Mouse (Mus musculus) liver, embryonic 14.5 days (tissue): ENCODE data around the gene Sowaha. TPM values are rescaled to one million over a fixed set of nuclear protein-coding genes. Genes with fewer than 3 reads are reported as not detected.
A peak's percentile ranks its signal among the peaks of the same experiment; 100 is the strongest.

Source experiments
- ATAC-seq: fragments of 200-750 bp; cut with Nextera tagmentation; 2 replicates; pipeline ENCODE4 v1.8.0; 2017; ENCODE audit warnings: moderate number of reproducible peaks, mild to moderate bottlenecking, moderate library complexity; ENCODE audit not compliant: insufficient read depth
- DNase-seq, 3 experiments: peaks; one replicate each; pipeline ENCODE4 v3.0.0-alpha.2; 2012 to 2013; ENCODE audit warnings: low read depth in 3 of 3, low spot score in 3 of 3
- H3K27ac ChIP-seq: fragments of 300-500 bp; sonication (generic); 2 replicates; pipeline ENCODE4 v1.5.1; 2014; ENCODE audit warnings: moderate library complexity, mild to moderate bottlenecking, control low read depth, inconsistent platforms
- H3K27me3 ChIP-seq: fragments of 300-500 bp; sonication (generic); 2 replicates; pipeline ENCODE4 v1.6.1; 2014; ENCODE audit warnings: mild to moderate bottlenecking, low read length, moderate library complexity; ENCODE audit not compliant: control insufficient read depth, insufficient read depth
- H3K36me3 ChIP-seq: fragments of 300-500 bp; sonication (generic); replicated peaks from 2 replicates; pipeline ENCODE4 v1.6.1; 2014; ENCODE audit warnings: low read depth; ENCODE audit not compliant: control insufficient read depth, insufficient read depth
- H3K4me1 ChIP-seq, 2 experiments: fragments of 200-500 bp in 1 of 2; fragments of 300-500 bp in 1 of 2; sonication (generic) in 1 of 2; replicated peaks; 2 replicates each; pipeline ENCODE4 v1.6.1; 2012 to 2014; ENCODE audit warnings: antibody characterized with exemption in 1 of 2, inconsistent platforms in 1 of 2, low read length in 1 of 2; ENCODE audit not compliant: control insufficient read depth in 2 of 2, insufficient read depth in 2 of 2
- H3K4me2 ChIP-seq: fragments of 300-500 bp; sonication (generic); 2 replicates; pipeline ENCODE4 v1.6.1; 2014; ENCODE audit warnings: low read depth, mild to moderate bottlenecking, control low read depth, moderate library complexity
- H3K4me3 ChIP-seq, 2 experiments: fragments of 200-500 bp in 1 of 2; fragments of 300-500 bp in 1 of 2; sonication (generic) in 1 of 2; 2 replicates each; pipeline ENCODE4 v1.5.1; 2012 to 2014; ENCODE audit warnings: low read depth in 2 of 2, low read length in 2 of 2, mild to moderate bottlenecking in 2 of 2, control low read depth in 1 of 2, inconsistent platforms in 1 of 2, moderate library complexity in 1 of 2; ENCODE audit not compliant: insufficient read depth in 1 of 2
- H3K9ac ChIP-seq: fragments of 300-500 bp; sonication (generic); replicated peaks from 2 replicates; pipeline ENCODE4 v1.6.1; 2014; ENCODE audit warnings: mild to moderate bottlenecking, control low read depth, moderate library complexity
- H3K9me3 ChIP-seq: fragments of 300-500 bp; sonication (generic); 2 replicates; pipeline ENCODE4 v1.6.1; 2016; ENCODE audit warnings: low read length, mixed read lengths; ENCODE audit not compliant: control insufficient read depth
- CTCF ChIP-seq: IDR thresholded peaks from 2 replicates; pipeline ENCODE4 v1.5.1; 2016; ENCODE audit warnings: antibody characterized with exemption, low read depth, control low read depth
- EP300 ChIP-seq: IDR thresholded peaks from 2 replicates; pipeline ENCODE4 v1.6.1; 2016; ENCODE audit warnings: antibody characterized with exemption, low read depth
- WGBS: fragments of 180-500 bp; shearing (Covaris S2); extraction: QIAGEN DNeasy Blood & Tissue Kit; methylation state at CpG from one replicate; pipeline ENCODE4 v1.1.7; 2014; ENCODE audit not compliant: insufficient replicate concordance; 5-methylcytosine and 5-hydroxymethylcytosine counted together
- polyA plus RNA-seq, 2 experiments: library from polyadenylated mRNA; depleted of rRNA in 1 of 2; stranded (reverse) in 1 of 2; unstranded in 1 of 2; fragments of >200 nt; fragmentation: Nextera tagmentation in 1 of 2; extraction: Ambion mirVana in 1 of 2; gene quantifications; 2 replicates each; pipeline versions ENCODE4 v1.2.1 to v1.2.3; 2012 to 2014

Sowaha gene
- polyA plus RNA-seq, 2 experiments, result 13.1 to 15.4 TPM

DNA sequence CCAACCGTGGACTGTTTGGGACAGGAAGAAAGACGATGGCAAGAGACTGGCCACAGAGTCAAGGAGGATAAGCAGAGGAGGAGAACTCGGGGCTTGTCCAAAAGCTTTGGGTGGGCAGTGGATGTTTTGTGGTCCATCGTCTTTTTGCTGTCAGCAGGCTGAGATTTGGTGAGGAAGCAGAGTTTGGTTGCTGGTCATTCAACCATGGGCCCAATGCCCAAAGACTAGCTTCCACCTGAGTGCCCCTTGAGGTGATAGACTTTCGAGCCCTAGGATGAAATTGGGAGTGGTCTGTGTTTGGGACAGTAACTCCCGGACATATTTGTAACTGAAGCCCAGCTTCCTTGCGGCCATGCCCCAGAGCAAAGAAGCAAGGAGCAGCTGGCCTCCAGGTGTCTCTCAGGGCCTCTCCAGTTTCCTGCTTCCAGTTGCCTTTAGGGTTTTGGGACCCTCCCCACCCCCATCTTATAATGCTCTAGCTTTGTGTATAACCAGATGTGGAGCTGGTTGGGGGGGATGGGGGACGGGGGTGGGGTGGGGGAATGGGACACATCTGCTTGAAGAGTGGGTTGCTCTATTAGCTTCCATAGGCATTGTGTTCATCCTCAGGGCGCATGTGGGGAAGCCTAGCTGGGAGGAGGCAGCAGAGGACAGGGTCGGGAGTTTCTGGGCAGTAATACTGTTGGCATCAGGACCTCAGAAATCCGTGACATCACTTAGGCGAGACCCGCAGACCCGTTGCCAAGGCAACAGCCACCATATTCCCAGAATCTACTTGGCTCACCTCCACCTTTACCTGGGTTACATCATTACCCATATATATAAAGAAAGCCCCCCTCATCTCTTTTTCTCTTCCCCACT, 43.7 kb upstream of the Sowaha start:
- Histone ChIP-seq H3K27ac (no peak overlapping the region), H3K4me2 (no peak overlapping the region; the same call in 1 of the 2 replicates), H3K4me1 (peaks cover 30 to 37% of the 10 kb centered on the region in 2 experiments), H3K36me3 (no peaks in the 10 kb centered on the region; the same call in 1 of the 2 replicates), H3K9me3 (no peaks in the 10 kb centered on the region), H3K4me3 (no peak overlapping the region), H3K9ac (no peak overlapping the region), H3K27me3 (no peaks in the 10 kb centered on the region)
- no peak for TF ChIP-seq CTCF
- TF ChIP-seq EP300, result no peak
- WGBS, result 77% methylated on average over 14 of the region's 14 CpGs
- ATAC-seq (no peak), DNase-seq (no peak)

DNA sequence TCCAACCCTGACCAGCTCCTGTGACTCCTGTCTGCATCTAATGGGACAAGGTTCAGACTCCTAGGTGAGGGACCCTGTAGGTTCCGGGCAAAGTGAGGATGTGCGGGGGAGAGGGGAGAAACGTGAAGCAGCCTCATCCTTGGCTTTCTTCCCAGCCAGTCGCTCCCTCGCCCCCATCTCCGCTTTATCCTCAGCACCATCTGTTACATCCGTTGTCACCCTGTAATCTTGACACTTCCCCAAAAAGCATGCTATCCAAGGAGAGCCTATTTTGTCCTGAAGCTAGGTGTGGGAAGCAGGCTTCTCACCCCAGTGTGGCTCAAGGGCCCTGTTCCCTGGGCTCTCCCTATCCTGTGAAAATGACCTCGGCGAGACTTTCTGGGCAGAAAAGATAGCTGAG, 42.9 kb upstream of the Sowaha start:
- 36% methylated on average over 9 of the region's 9 CpGs for WGBS
- DNase-seq (no peak), ATAC-seq (no peak)
- H3K36me3 ChIP-seq, result no peaks in the 10 kb centered on the region; the same call in 1 of the 2 replicates
- H3K4me2 ChIP-seq, result peak overlapping the region; percentile 98
- H3K9ac ChIP-seq, result no peak overlapping the region; the same call in none of the 2 replicates
- H3K4me1 ChIP-seq, result peaks cover 37 to 41% of the 10 kb centered on the region in 2 experiments
- peak overlapping the region in 1 of 2 experiments; percentile 80; a peak in 2 of 4 replicates for H3K4me3 ChIP-seq
- TF ChIP-seq CTCF (no peak), EP300 (no peak)
- no peaks in the 10 kb centered on the region for H3K27me3 ChIP-seq
- peak overlapping the region; percentile 18; the same call in 1 of the 2 replicates for H3K27ac ChIP-seq
- no peaks in the 10 kb centered on the region for H3K9me3 ChIP-seq

DNA sequence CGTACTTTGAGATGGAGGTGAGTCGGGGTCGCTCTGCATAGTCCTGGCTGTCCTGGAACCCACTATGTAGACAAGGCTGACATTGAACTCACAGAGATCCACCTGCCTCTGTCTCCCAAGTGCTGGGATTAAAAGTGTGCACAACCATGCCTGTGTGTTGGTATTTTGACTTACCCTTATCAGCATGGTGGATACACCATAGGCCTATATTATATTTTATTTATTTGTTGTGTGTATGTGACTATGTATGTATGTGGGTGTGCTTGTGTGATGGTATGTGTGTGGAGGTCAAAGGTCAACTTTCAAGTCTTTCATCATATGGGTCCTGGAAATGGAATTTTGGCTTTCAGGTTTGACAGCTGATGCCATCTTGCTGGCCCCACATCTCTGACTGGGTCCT, 42.3 kb upstream of the Sowaha start:
- H3K4me1 ChIP-seq, result peaks cover 39 to 44% of the 10 kb centered on the region in 2 experiments
- peak overlapping the region; percentile 80 to 96 for H3K4me3 ChIP-seq
- ATAC-seq (no peak), DNase-seq (no peak)
- H3K9me3 ChIP-seq, result no peaks in the 10 kb centered on the region
- H3K27ac ChIP-seq, result peak overlapping the region; percentile 95
- H3K27me3 ChIP-seq, result no peaks in the 10 kb centered on the region
- peak overlapping the region; percentile 98 for H3K4me2 ChIP-seq
- H3K36me3 ChIP-seq, result no peaks in the 10 kb centered on the region; the same call in 1 of the 2 replicates
- WGBS, result 74% methylated on average over 3 of the region's 3 CpGs
- no peak for TF ChIP-seq EP300
- H3K9ac ChIP-seq, result peak overlapping the region; percentile 98

DNA sequence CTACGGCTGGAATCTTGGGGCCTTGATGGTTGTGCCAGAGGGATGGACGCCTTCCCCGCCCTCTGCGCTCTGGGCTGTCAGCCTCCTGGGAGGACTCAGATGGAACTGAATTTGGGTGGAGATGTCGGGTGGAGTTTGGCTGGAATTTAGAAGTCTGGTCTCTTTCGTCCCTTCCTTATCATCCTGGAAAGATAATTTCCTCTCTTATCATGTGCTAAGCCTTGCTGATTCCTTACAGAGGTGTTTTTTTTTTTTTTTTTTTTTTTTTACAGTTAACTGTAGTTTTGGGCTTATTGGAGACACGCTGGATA, 41.7 kb upstream of the Sowaha start:
- H3K4me3 ChIP-seq, result peak overlapping the region; percentile 80 to 96
- peak overlapping the region; percentile 98 for H3K4me2 ChIP-seq
- no peaks in the 10 kb centered on the region for H3K27me3 ChIP-seq
- H3K4me1 ChIP-seq, result peaks cover 43 to 50% of the 10 kb centered on the region in 2 experiments
- peak; percentile 15 for ATAC-seq
- H3K9me3 ChIP-seq, result no peaks in the 10 kb centered on the region
- peak overlapping the region; percentile 95 for H3K27ac ChIP-seq
- no peaks in the 10 kb centered on the region; the same call in 1 of the 2 replicates for H3K36me3 ChIP-seq
- WGBS, result 24% methylated on average over 7 of the region's 7 CpGs
- peak overlapping the region; percentile 98 for H3K9ac ChIP-seq
- DNase-seq, result peak in 1 of 3 experiments; percentile 58
- no peak for TF ChIP-seq CTCF
- TF ChIP-seq EP300, result no peak

DNA sequence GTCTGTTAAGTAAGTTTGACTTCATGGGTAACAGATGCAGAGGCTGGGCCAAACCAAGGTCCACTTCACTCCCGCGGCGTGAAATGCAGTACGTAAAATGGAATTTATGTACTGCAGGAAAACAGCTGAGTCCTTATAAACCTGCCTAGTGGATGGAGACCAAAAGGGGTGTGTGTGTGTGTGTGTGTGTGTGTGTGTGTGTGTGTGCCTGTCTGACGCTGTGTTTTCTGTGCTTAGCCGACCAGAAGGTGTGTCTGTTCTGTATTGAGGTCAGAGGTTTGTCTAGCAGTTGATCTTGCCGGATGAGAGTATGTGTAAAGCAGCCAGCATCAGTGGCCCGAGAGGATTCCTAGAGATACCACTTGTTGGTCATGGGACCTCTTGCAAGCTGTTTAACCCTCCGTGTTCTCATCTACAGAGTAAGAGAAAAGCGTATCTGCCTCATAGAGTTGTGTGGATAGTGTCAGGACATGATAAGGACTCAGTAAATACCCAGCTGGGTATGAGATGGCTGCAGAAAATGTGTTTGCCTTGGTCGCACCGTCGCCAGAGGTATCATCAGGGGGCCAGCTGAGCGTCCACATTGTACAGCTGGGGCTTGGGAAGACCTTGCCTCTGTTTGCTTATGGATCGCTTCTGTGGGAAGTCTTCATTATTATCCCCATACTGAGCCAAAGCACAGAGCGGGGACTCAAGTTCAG, 41.2 kb upstream of the Sowaha start:
- DNase-seq (peak in 2 of 3 experiments; percentile 38 to 45), ATAC-seq (peak; percentile 34)
- no peak for TF ChIP-seq CTCF
- 0 out of 2 replicates have a peak, but pooled peaks have one; percentile 20 for TF ChIP-seq EP300
- peak overlapping the region; percentile 80 to 96 for H3K4me3 ChIP-seq
- no peaks in the 10 kb centered on the region for H3K27me3 ChIP-seq
- H3K9ac ChIP-seq, result peak overlapping the region; percentile 98
- H3K4me2 ChIP-seq, result peak overlapping the region; percentile 98
- H3K9me3 ChIP-seq, result no peaks in the 10 kb centered on the region
- WGBS, result 19% methylated on average over 16 of the region's 16 CpGs
- H3K4me1 ChIP-seq, result peaks cover 47 to 53% of the 10 kb centered on the region in 2 experiments
- peak overlapping the region; percentile 95 for H3K27ac ChIP-seq
- H3K36me3 ChIP-seq, result no peaks in the 10 kb centered on the region; the same call in 1 of the 2 replicates
